Mouse (Mus musculus): ENCODE results near the gene Sbno1.
"Not testable (repeated sequence)": the region's sequence is repeated elsewhere in the genome, so short reads cannot be mapped to it uniquely, and the experiment has no call there.

Gene Sbno1

GRCm38 (mm10) chr5:124366721-124367120, 59.1 kb downstream of the Sbno1 start:
- DNase-seq (ENCODE audit: low read depth, low spot score) = no peak

GRCm38 (mm10) chr5:124365754-124366153, 60.0 kb downstream of the Sbno1 start:
- no peak for DNase-seq (ENCODE audit: low read depth, low spot score)

- DNase-seq (ENCODE audit: low read depth, low spot score) = no peak
Observed at GRCm38 (mm10) chr5:124364173-124364918, 61.5 kb downstream of the Sbno1 start.

- not testable (repeated sequence) for DNase-seq (ENCODE audit: low read depth, low spot score)
Observed at GRCm38 (mm10) chr5:124362982-124363381, 62.8 kb downstream of the Sbno1 start, which contains the start of gene Cdk2ap1. TSS of gene Cdk2ap1 (minus strand) at chr5:124363082.

GRCm38 (mm10) chr5:124359641-124360040, 66.2 kb downstream of the Sbno1 start:
- DNase-seq (ENCODE audit: low read depth, low spot score) = peak; percentile 45

GRCm38 (mm10) chr5:124356695-124357094, 69.1 kb downstream of the Sbno1 start:
- peak; percentile 18 for DNase-seq (ENCODE audit: low read depth, low spot score)

GRCm38 (mm10) chr5:124355425-124355959, 70.3 kb downstream of the Sbno1 start:
- peak; percentile 38 for DNase-seq (ENCODE audit: low read depth, low spot score)

GRCm38 (mm10) chr5:124354574-124355424, 71.0 kb downstream of the Sbno1 start:
- DNase-seq (ENCODE audit: low read depth, low spot score) = peak; percentile 67

- peak; percentile 78 for DNase-seq (ENCODE audit: low read depth, low spot score)
Observed at GRCm38 (mm10) chr5:124353726-124354547, 71.9 kb downstream of the Sbno1 start.

- DNase-seq (ENCODE audit: low read depth, low spot score) = peak; percentile 45
Observed at GRCm38 (mm10) chr5:124353011-124353725, 72.6 kb downstream of the Sbno1 start.

GRCm38 (mm10) chr5:124352141-124352920, 73.5 kb downstream of the Sbno1 start:
- peak; percentile 76 for DNase-seq (ENCODE audit: low read depth, low spot score)

- no peak for DNase-seq (ENCODE audit: low read depth, low spot score)
Observed at GRCm38 (mm10) chr5:124351604-124352003, 74.2 kb downstream of the Sbno1 start.

GRCm38 (mm10) chr5:124351111-124351560, 74.7 kb downstream of the Sbno1 start:
- DNase-seq (ENCODE audit: low read depth, low spot score) = no peak

GRCm38 (mm10) chr5:124350350-124350749, 75.5 kb downstream of the Sbno1 start:
- no peak for DNase-seq (ENCODE audit: low read depth, low spot score)

- DNase-seq (ENCODE audit: low read depth, low spot score) = no peak
Observed at GRCm38 (mm10) chr5:124349196-124349595, 76.6 kb downstream of the Sbno1 start.

- no peak for DNase-seq (ENCODE audit: low read depth, low spot score)
Observed at GRCm38 (mm10) chr5:124342897-124343296, 82.9 kb downstream of the Sbno1 start.

- DNase-seq (ENCODE audit: low read depth, low spot score) = not testable (repeated sequence)
Observed at GRCm38 (mm10) chr5:124341753-124342339, 84.0 kb downstream of the Sbno1 start.

- DNase-seq (ENCODE audit: low read depth, low spot score) = no peak
Observed at GRCm38 (mm10) chr5:124338791-124339190, 87.0 kb downstream of the Sbno1 start.

- no peak for DNase-seq (ENCODE audit: low read depth, low spot score)
Observed at GRCm38 (mm10) chr5:124337909-124338308, 87.9 kb downstream of the Sbno1 start.
